Mouse (Mus musculus): ENCODE data around the gene Defa23.
"Not testable (repeated sequence)": the region's sequence is repeated elsewhere in the genome, so short reads cannot be mapped to it uniquely, and the experiment has no call there.

- not testable (repeated sequence) for TF ChIP-seq GATA1 (IDR thresholded peaks at IDR 0.05; ENCODE audit: borderline replicate concordance, low read length); FLI1 (IDR thresholded peaks at IDR 0.05; ENCODE audit: low read length)
These were observed 9.9 kb downstream of the Defa23 start, which contains the start of gene Defa35 for GRCm38 (mm10) chr8:21064738-21065137.

Data from megakaryocyte, embryonic 14.5 days (primary cell).